Mouse (Mus musculus) MEL (cell line): ENCODE results near the gene Rftn1. TPM values are rescaled to one million over a fixed set of nuclear protein-coding genes. Genes with fewer than 3 reads are reported as not detected.

Experiments
- DNase-seq: peaks from one replicate; pipeline ENCODE4 v3.0.0; 2011; ENCODE audit warnings: low read depth, low spot score
- H3K27ac ChIP-seq: 2 replicates; pipeline ENCODE4 v1.5.1; 2012; ENCODE audit warnings: low read depth, mild to moderate bottlenecking, control low read depth, low read length, moderate library complexity; ENCODE audit not compliant: control insufficient read depth
- H3K27me3 ChIP-seq, 2 experiments: fragments of 150-350 bp in 1 of 2; sonication (generic) in 1 of 2; 2 replicates each; pipeline ENCODE4 v1.6.1; 2012; ENCODE audit warnings: low read length in 2 of 2, mild to moderate bottlenecking in 2 of 2, improper control_type of control experiment in 1 of 2, moderate library complexity in 1 of 2; ENCODE audit not compliant: insufficient read depth in 2 of 2, control insufficient read depth in 1 of 2
- H3K36me3 ChIP-seq, 2 experiments: 2 replicates each; pipeline ENCODE4 v1.6.1; 2012 to 2014; ENCODE audit warnings: low read length in 2 of 2, improper control_type of control experiment in 1 of 2, inconsistent platforms in 1 of 2, mild to moderate bottlenecking in 1 of 2; ENCODE audit not compliant: insufficient read depth in 2 of 2, control insufficient read depth in 1 of 2
- H3K4me1 ChIP-seq, 2 experiments: fragments of 150-350 bp in 1 of 2; sonication (generic) in 1 of 2; 2 replicates each; pipeline ENCODE4 v1.6.1; 2012; ENCODE audit warnings: low read length in 2 of 2, improper control_type of control experiment in 1 of 2, mild to moderate bottlenecking in 1 of 2; ENCODE audit not compliant: insufficient read depth in 2 of 2, control insufficient read depth in 1 of 2
- H3K4me3 ChIP-seq, 2 experiments: fragments of 150-350 bp in 1 of 2; sonication (generic) in 1 of 2; 2 replicates each; pipeline ENCODE4 v1.5.1; 2012; ENCODE audit warnings: low read depth in 2 of 2, low read length in 2 of 2, mild to moderate bottlenecking in 2 of 2, moderate library complexity in 2 of 2, control low read depth in 1 of 2, improper control_type of control experiment in 1 of 2; ENCODE audit not compliant: control insufficient read depth in 1 of 2, insufficient read depth in 1 of 2
- H3K79me2 ChIP-seq: 2 replicates; pipeline ENCODE4 v1.6.1; 2012; ENCODE audit warnings: mild to moderate bottlenecking, low read length, moderate library complexity; ENCODE audit not compliant: control insufficient read depth, poor library complexity, insufficient read depth
- H3K9ac ChIP-seq: 2 replicates; pipeline ENCODE4 v1.6.1; 2012; ENCODE audit warnings: low read depth, mild to moderate bottlenecking, control low read depth, low read length, moderate library complexity; ENCODE audit not compliant: control insufficient read depth, poor library complexity, severe bottlenecking
- H3K9me3 ChIP-seq: fragments of 150-350 bp; sonication (generic); replicated peaks from 2 replicates; pipeline ENCODE4 v1.6.1; 2012; ENCODE audit warnings: mild to moderate bottlenecking, low read length, improper control_type of control experiment, moderate library complexity; ENCODE audit not compliant: insufficient read depth
- CHD1 ChIP-seq: IDR thresholded peaks from 2 replicates; pipeline ENCODE4 v1.6.1; 2012; ENCODE audit warnings: low read depth, mild to moderate bottlenecking, inconsistent platforms, low read length, improper control_type of control experiment
- EP300 ChIP-seq, 2 experiments: IDR thresholded peaks; 2 replicates each; pipeline ENCODE4 v1.6.1; 2011; ENCODE audit warnings: improper control_type of control experiment in 2 of 2, low read length in 2 of 2, low read depth in 1 of 2, mild to moderate bottlenecking in 1 of 2
- ETS1 ChIP-seq: IDR thresholded peaks from 2 replicates; pipeline ENCODE4 v1.6.1; 2012; ENCODE audit warnings: low read depth, mild to moderate bottlenecking, inconsistent platforms, low read length, improper control_type of control experiment, moderate library complexity
- GABPA ChIP-seq: IDR thresholded peaks from 2 replicates; pipeline ENCODE4 v1.6.1; 2012; ENCODE audit warnings: low read depth, mild to moderate bottlenecking, inconsistent platforms, low read length, improper control_type of control experiment, moderate library complexity
- GATA1 ChIP-seq: IDR thresholded peaks from 2 replicates; pipeline ENCODE4 v1.6.1; 2011; ENCODE audit warnings: low read depth, low read length, improper control_type of control experiment
- KAT2A ChIP-seq: conservative IDR thresholded peaks from 2 replicates; pipeline ENCODE4 v1.6.1; 2012; ENCODE audit warnings: low read depth, low read length, improper control_type of control experiment, inconsistent platforms
- MAFK ChIP-seq: IDR thresholded peaks from 2 replicates; pipeline ENCODE4 v1.6.1; 2011; ENCODE audit warnings: low read depth, mild to moderate bottlenecking, low read length, improper control_type of control experiment, borderline replicate concordance
- MAX ChIP-seq: IDR thresholded peaks from 2 replicates; pipeline ENCODE4 v1.6.1; 2011; ENCODE audit warnings: low read length, improper control_type of control experiment
- MAZ ChIP-seq: IDR thresholded peaks from 2 replicates; pipeline ENCODE4 v1.6.1; 2012; ENCODE audit warnings: low read depth, mild to moderate bottlenecking, inconsistent platforms, low read length, improper control_type of control experiment
- MEF2A ChIP-seq: IDR thresholded peaks from 2 replicates; pipeline ENCODE4 v1.6.1; 2014; ENCODE audit warnings: low read depth, mild to moderate bottlenecking, inconsistent platforms, low read length, improper control_type of control experiment; ENCODE audit not compliant: poor library complexity, insufficient replicate concordance, severe bottlenecking; ENCODE audit errors: extremely low read depth
- MXI1 ChIP-seq: IDR thresholded peaks from 2 replicates; pipeline ENCODE4 v1.6.1; 2011; ENCODE audit warnings: mild to moderate bottlenecking, low read depth, low read length, improper control_type of control experiment
- MYB ChIP-seq: IDR thresholded peaks from 2 replicates; pipeline ENCODE4 v1.6.1; 2011; ENCODE audit warnings: mild to moderate bottlenecking, low read depth, low read length, improper control_type of control experiment
- MYC ChIP-seq: IDR thresholded peaks from 2 replicates; pipeline ENCODE4 v1.6.1; 2011; ENCODE audit warnings: low read depth, mild to moderate bottlenecking, low read length, improper control_type of control experiment, moderate library complexity
- POLR2A ChIP-seq, 2 experiments: IDR thresholded peaks; 2 replicates each; pipeline ENCODE4 v1.6.1; 2011 to 2012; ENCODE audit warnings: low read length in 2 of 2, mild to moderate bottlenecking in 2 of 2, control low read depth in 1 of 2, improper control_type of control experiment in 1 of 2, low read depth in 1 of 2, moderate library complexity in 1 of 2; ENCODE audit not compliant: control insufficient read depth in 1 of 2, insufficient read depth in 1 of 2, poor library complexity in 1 of 2
- SIN3A ChIP-seq: IDR thresholded peaks from 2 replicates; pipeline ENCODE4 v1.6.1; 2012; ENCODE audit warnings: low read length, improper control_type of control experiment, inconsistent platforms
- TAL1 ChIP-seq: IDR thresholded peaks from 2 replicates; pipeline ENCODE4 v1.6.1; 2012; ENCODE audit warnings: mild to moderate bottlenecking, inconsistent platforms, low read length, moderate library complexity, mixed read lengths
- TBP ChIP-seq: IDR thresholded peaks from 2 replicates; pipeline ENCODE4 v1.8.0; 2011; ENCODE audit warnings: low read depth, low read length, improper control_type of control experiment
- TCF12 ChIP-seq: IDR thresholded peaks from 2 replicates; pipeline ENCODE4 v1.6.1; 2014; ENCODE audit warnings: low read depth, mild to moderate bottlenecking, inconsistent platforms, low read length, improper control_type of control experiment, moderate library complexity
- UBTF ChIP-seq: IDR thresholded peaks from 2 replicates; pipeline ENCODE4 v1.6.1; 2012; ENCODE audit warnings: low read depth, mild to moderate bottlenecking, inconsistent platforms, low read length, improper control_type of control experiment, moderate library complexity, borderline replicate concordance; ENCODE audit not compliant: insufficient read depth
- USF2 ChIP-seq, 2 experiments: IDR thresholded peaks; 2 replicates each; pipeline ENCODE4 v1.6.1; 2011 to 2012; ENCODE audit warnings: improper control_type of control experiment in 2 of 2, low read length in 2 of 2, borderline replicate concordance in 1 of 2, inconsistent platforms in 1 of 2, low read depth in 1 of 2, mild to moderate bottlenecking in 1 of 2; ENCODE audit not compliant: insufficient read depth in 1 of 2
- ZMIZ1 ChIP-seq: IDR thresholded peaks from 2 replicates; pipeline ENCODE4 v1.6.1; 2012; ENCODE audit warnings: low read depth, mild to moderate bottlenecking, inconsistent platforms, low read length, improper control_type of control experiment, moderate library complexity
- polyA plus RNA-seq, 2 experiments: library from polyadenylated mRNA; stranded (reverse) in 1 of 2; unstranded in 1 of 2; fragments of >175 nt in 1 of 2; fragments of >200 nt in 1 of 2; gene quantifications; 2 replicates each; pipeline versions ENCODE4 v1.2.1 to v1.2.4; 2012; ENCODE audit warnings: low replicate concordance in 2 of 2, low read depth in 1 of 2; ENCODE audit not compliant: insufficient read length in 2 of 2, insufficient read depth in 1 of 2, missing spikeins in 1 of 2
- total RNA-seq: library from RNA; depleted of rRNA; stranded (reverse); fragments of 300-350 nt; gene quantifications from 2 replicates; pipeline ENCODE4 v1.2.3, GENCODE M21; 2012

Gene Rftn1
- total and polyA plus RNA-seq, 3 experiments = 70.2 to 76.1 TPM; not detected in 1

- TF ChIP-seq MEF2A (no peak), MAFK (no peak)
These were observed 165.3 kb downstream of the Rftn1 start (continued) for GRCm38 (mm10) chr17:50025173-50025626.

GRCm38 (mm10) chr17:50021400-50021799 is 169.1 kb downstream of the Rftn1 start:
- TF ChIP-seq TBP = no peak
- TF ChIP-seq, all 39 proteins: peak for 0
- H3K27me3 ChIP-seq = no peaks in the 10 kb centered on the region
- no peaks in the 10 kb centered on the region for H3K79me2 ChIP-seq
- H3K9ac ChIP-seq = no peak overlapping the region
- no peak for DNase-seq
- H3K9me3 ChIP-seq = no peaks in the 10 kb centered on the region
- H3K4me3 ChIP-seq = no peak overlapping the region
- peaks cover 0 to 31% of the 10 kb centered on the region in 2 experiments; a peak in 2 of 4 replicates for H3K36me3 ChIP-seq
- H3K27ac ChIP-seq = no peak overlapping the region
- peaks cover 10 to 33% of the 10 kb centered on the region in 2 experiments for H3K4me1 ChIP-seq

- peak; percentile 82 for DNase-seq
- H3K36me3 ChIP-seq = peaks cover 0 to 23% of the 10 kb centered on the region in 2 experiments; a peak in 2 of 4 replicates
- H3K27me3 ChIP-seq = no peaks in the 10 kb centered on the region
- H3K4me1 ChIP-seq = peaks cover 8 to 25% of the 10 kb centered on the region in 2 experiments
- H3K27ac ChIP-seq = peak overlapping the region; percentile 87
- H3K79me2 ChIP-seq = no peaks in the 10 kb centered on the region
- H3K9ac ChIP-seq = peak overlapping the region; percentile 55
- peak; percentile 81 for TF ChIP-seq ETS1
- peak; percentile 82 for TF ChIP-seq GATA1
- 0 out of 2 replicates have a peak, but pooled peaks have one; percentile 22 for TF ChIP-seq TBP
- peak in 1 of 2 experiments; percentile 41; a peak in 1 of 4 replicates for TF ChIP-seq POLR2A (IDR thresholded peaks at IDR 0.05; ENCODE audit: control insufficient read depth in 1 of 2, insufficient read depth in 1 of 2, low read depth in 1 of 2, low read length in 2 of 2, poor library complexity in 1 of 2)
- no peak for TF ChIP-seq USF2 (IDR thresholded peaks at IDR 0.05; ENCODE audit: borderline replicate concordance in 1 of 2, insufficient read depth in 1 of 2, low read depth in 1 of 2, low read length in 2 of 2)
- peak; percentile 74 for TF ChIP-seq SIN3A
- TF ChIP-seq CHD1 = no peak
- TF ChIP-seq MYB = peak; percentile 66
- no peak for TF ChIP-seq MAZ
- TF ChIP-seq EP300 (IDR thresholded peaks at IDR 0.05; ENCODE audit: low read depth in 1 of 2, low read length in 2 of 2) = peak; percentile 85 to 94
- no peak for TF ChIP-seq GABPA
- peak; percentile 62; the same call in 1 of the 2 replicates for TF ChIP-seq MYC
- no peak for TF ChIP-seq KAT2A
- TF ChIP-seq UBTF = no peak
- TF ChIP-seq MXI1 = peak; percentile 17; the same call in 1 of the 2 replicates
- peak; percentile 97 for TF ChIP-seq TAL1
- TF ChIP-seq ZMIZ1 = no peak
- peak; percentile 27; the same call in 1 of the 2 replicates for TF ChIP-seq MAX
- no peak for TF ChIP-seq MEF2A
- peak; percentile 90 for TF ChIP-seq TCF12
- H3K9me3 ChIP-seq = no peaks in the 10 kb centered on the region
- peak overlapping the region in 1 of 2 experiments; percentile 0; a peak in 1 of 4 replicates for H3K4me3 ChIP-seq
These were observed 170.1 kb downstream of the Rftn1 start for GRCm38 (mm10) chr17:50020211-50021001.
